Mouse (Mus musculus) liver, postnatal 0 days (tissue): ENCODE measurements at regions not wholly inside any gene's neighbourhood (a gene's known extent, or its start where the extent isn't known, plus 50 kb on each side); places are given as distances from the start of the nearest gene placed in this dataset.

ENCODE experiments used
- CTCF ChIP-seq: sonication (generic); IDR thresholded peaks from 2 replicates; pipeline ENCODE4 v1.5.1; 2016; ENCODE audit warnings: antibody characterized with exemption, low read depth
- EP300 ChIP-seq: IDR thresholded peaks from 2 replicates; pipeline ENCODE4 v1.6.1; 2016; ENCODE audit warnings: antibody characterized with exemption, low read depth, mild to moderate bottlenecking

GRCm38 (mm10) chr6:47381451-47381850 lies 71.7 kb upstream of the Cul1 start:
- TF ChIP-seq CTCF (no peak), EP300 (no peak)
